Mouse (Mus musculus) urinary bladder, postnatal 36 days (tissue): ENCODE data around the gene Arhgdia.
A peak's percentile ranks its signal among the peaks of the same experiment; 100 is the strongest.
"Not testable (repeated sequence)": the region's sequence is repeated elsewhere in the genome, so short reads cannot be mapped to it uniquely, and the experiment has no call there.

Source experiments
- DNase-seq, 2 experiments: peaks; one replicate each; pipeline ENCODE4 v3.0.0; 2022; ENCODE audit warnings: low spot score in 2 of 2, mixed read lengths in 1 of 2

Gene Arhgdia

GRCm38 (mm10) chr11:120613481-120613972 lies 32.1 kb upstream of the Arhgdia start:
- no peak for DNase-seq

- peak in 1 of 2 experiments; percentile 68 for DNase-seq
These were observed 31.3 kb upstream of the Arhgdia start for GRCm38 (mm10) chr11:120612763-120613162.

- no peak for DNase-seq
These were observed 29.1 kb upstream of the Arhgdia start for GRCm38 (mm10) chr11:120610477-120611046.

- DNase-seq = no peak
These were observed 27.8 kb upstream of the Arhgdia start for GRCm38 (mm10) chr11:120609250-120609649.

- DNase-seq = no peak
These were observed 27.0 kb upstream of the Arhgdia start, which contains the start of gene Npb for GRCm38 (mm10) chr11:120608241-120609034. Npb (plus strand) TSS chr11:120608477.

- DNase-seq = no peak
These were observed 25.3 kb upstream of the Arhgdia start for GRCm38 (mm10) chr11:120606764-120607163.

- no peak for DNase-seq
These were observed 24.2 kb upstream of the Arhgdia start for GRCm38 (mm10) chr11:120605667-120606066.

GRCm38 (mm10) chr11:120603545-120603944 lies 22.1 kb upstream of the Arhgdia start:
- DNase-seq = no peak

GRCm38 (mm10) chr11:120600716-120601115 lies 19.3 kb upstream of the Arhgdia start:
- no peak for DNase-seq

- no peak for DNase-seq
These were observed 17.6 kb upstream of the Arhgdia start for GRCm38 (mm10) chr11:120598990-120599549.

GRCm38 (mm10) chr11:120598283-120598989 lies 17.0 kb upstream of the Arhgdia start, which contains the start of the genes Alyref and Anapc11:
Alyref (minus strand) TSS chr11:120598365.
Anapc11 (plus strand) TSS chr11:120598421.
- peak; percentile 92 to 93 for DNase-seq

- no peak for DNase-seq
These were observed 16.1 kb upstream of the Arhgdia start for GRCm38 (mm10) chr11:120597240-120598235.

GRCm38 (mm10) chr11:120588531-120588930 lies 7.1 kb upstream of the Arhgdia start:
- DNase-seq = no peak

GRCm38 (mm10) chr11:120583937-120584336 lies 2.5 kb upstream of the Arhgdia start:
- no peak for DNase-seq

- not testable (repeated sequence) for DNase-seq
These were observed 1.5 kb upstream of the Arhgdia start for GRCm38 (mm10) chr11:120582982-120583293.

- no peak for DNase-seq
These were observed 1.0 kb upstream of the Arhgdia start for GRCm38 (mm10) chr11:120582268-120582981.

GRCm38 (mm10) chr11:120580871-120581331 lies 523 bp downstream of the Arhgdia start:
- DNase-seq = peak in 1 of 2 experiments; percentile 35

- DNase-seq = peak in 1 of 2 experiments; percentile 20
These were observed 1.2 kb downstream of the Arhgdia start for GRCm38 (mm10) chr11:120580190-120580589.

GRCm38 (mm10) chr11:120579316-120580107 lies 1.9 kb downstream of the Arhgdia start:
- DNase-seq = peak in 1 of 2 experiments; percentile 61
